Mouse (Mus musculus) sigmoid colon, adult 10 weeks (tissue): ENCODE data around the gene Atp6v1a. TPM values are rescaled to one million over a fixed set of nuclear protein-coding genes. Genes with fewer than 3 reads are reported as not detected.

ENCODE experiments used
- polyA plus RNA-seq: library from polyadenylated mRNA; stranded (reverse); fragments of 350-450 nt; fragmentation: Illumina TruSeq; extraction: RNeasy Lipid Tissue Mini Kit (QIAGEN cat#74804); gene quantifications from one replicate; pipeline ENCODE4 v1.2.3, GENCODE M21; 2014; ENCODE audit warnings: low read depth, low replicate concordance

Atp6v1a gene
- polyA plus RNA-seq: 99.0 TPM

DNA sequence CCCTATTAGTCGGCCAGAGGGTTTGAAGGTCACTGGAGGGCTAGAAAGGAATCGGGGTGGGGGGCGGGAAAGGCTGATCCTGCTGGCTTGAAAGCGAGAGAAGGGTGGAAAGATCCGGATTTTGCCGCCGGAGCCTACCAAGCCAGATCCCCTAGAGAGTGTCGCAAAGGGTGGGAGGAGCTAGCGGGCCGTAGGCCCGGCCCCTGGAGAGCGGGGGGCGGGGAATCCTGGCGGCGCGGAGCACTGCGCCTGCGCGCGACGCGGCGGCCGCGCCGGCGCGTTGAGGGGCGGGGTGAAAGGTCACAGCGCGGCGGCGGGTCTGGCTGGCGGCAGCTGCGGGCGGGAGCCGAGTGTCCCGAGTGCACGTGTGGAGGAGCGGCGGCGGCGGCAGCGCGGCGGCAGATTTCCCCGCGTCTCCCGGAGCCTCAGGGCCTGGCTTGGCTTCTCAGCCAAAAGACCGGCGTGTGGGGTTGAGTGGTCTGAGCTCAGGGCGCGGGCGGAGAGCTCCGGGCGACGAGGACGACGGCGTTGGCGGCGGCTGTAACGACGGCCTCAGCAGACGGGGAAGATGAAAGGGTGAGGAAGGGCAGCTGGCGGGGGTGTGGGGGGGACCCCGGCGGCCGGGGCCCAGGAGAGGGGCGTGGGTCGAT lies at the start of gene Atp6v1a, which contains the start of gene Naa50:
TSS of gene Atp6v1a (minus strand) at position 170 of the 650 bp plus-strand sequence.
TSS of gene Naa50 (plus strand) at position 295 of the 650 bp plus-strand sequence.

DNA sequence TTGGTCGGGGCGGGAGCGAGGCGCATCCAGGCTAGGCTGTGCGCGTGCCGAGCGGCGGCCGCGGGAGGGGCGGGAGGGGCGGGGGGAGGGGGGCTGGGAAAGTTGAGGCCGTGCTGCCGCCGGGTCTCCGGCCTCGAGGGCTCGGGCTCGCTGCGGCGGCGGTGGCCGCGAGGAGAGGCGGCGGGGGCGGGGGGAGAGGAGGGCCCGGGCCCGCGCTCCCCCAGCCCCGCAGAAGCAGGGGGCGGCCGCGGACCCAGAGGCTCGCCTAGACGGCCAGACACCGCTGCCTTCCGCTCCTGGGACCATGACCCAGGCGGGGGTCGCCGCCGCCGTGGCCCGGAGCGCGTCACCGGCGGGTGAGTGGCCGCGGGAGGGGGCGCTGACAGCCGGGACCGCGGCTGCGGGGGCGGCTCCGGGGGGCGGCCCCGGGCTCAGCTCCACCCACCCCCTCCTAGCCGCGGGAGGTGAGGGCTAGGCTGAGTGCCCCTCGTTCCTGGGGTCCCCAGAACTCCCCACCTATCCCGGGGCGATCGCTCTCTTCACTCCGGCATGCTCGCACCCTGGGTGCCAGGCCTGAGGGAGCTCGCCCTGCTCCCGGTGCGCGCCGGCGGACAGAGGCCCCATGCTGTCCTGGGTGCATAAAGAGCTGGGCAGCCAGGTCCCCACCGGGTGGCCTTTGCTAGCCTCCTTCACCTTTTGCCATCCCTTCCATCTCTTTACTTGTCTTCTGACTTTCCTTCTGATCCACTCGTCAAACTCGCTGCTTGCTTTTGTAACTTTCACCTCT lies 33.8 kb upstream of the Atp6v1a start, which contains the start of gene Usf3:
TSS of gene Usf3 (plus strand) at position 92 of the 787 bp plus-strand sequence.

DNA sequence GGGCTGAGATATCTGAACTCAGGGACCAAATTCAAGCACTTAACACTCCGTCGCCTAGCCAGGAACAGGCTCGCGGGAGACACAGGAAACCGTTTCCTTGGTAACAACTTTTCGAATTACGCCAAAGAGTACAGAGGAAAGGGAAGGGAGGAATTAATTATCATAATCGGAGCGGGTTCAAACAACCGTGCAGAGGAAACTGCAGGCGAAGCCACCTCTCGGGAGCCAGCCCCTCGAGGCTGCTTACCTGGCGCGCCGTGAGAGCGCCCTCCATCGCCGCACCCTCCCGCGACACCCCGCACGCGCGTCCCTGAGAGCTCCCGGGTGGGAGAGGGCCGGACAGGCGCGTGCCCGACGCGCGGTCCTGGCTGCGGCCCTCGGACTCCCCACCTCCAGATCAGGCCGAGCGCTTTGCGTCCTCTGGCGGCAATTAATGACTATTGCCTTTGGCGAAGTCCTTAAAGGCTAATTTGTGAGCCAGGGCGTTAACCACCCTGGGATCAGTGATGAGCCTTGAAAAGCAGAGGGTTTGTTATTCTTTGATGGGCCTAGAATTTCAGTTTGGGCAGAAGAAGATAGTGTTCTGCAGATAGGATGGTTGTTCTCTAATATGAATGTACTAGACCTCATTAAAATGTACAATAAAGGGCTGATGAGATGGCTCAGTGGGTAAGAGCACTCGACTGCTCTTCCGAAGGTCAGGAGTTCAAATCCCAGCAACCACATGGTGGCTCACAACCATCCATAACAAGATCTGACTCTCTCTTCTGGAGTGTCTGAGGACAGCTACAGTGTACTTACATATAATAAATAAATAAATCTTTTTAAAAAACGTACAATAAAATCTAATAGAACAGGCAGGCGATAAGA lies 76.2 kb downstream of the Atp6v1a start, which contains the start of gene Gramd1c:
TSS of gene Gramd1c (minus strand) at position 321 of the 870 bp plus-strand sequence.

Other genes starting within 250 kb of the Atp6v1a start
- gene Ccdc191, start 249.9 kb downstream of the Atp6v1a start, polyA plus RNA-seq: 9.6 TPM
- gene Qtrt2, start 212.9 kb downstream of the Atp6v1a start, polyA plus RNA-seq: 17.6 TPM
- gene Zdhhc23, start 159.9 kb downstream of the Atp6v1a start, polyA plus RNA-seq: 11.6 TPM
- 18.8 TPM for gene Gramd1c, start 76.4 kb downstream of the Atp6v1a start, polyA plus RNA-seq
- 255 TPM for gene Naa50, start 125 bp upstream of the Atp6v1a start, polyA plus RNA-seq
- gene Usf3, start 33.5 kb upstream of the Atp6v1a start, polyA plus RNA-seq: 79.6 TPM
- 13.2 TPM for gene Sidt1, start 193.5 kb upstream of the Atp6v1a start, polyA plus RNA-seq
- 33.8 TPM for gene Spice1, start 207.4 kb upstream of the Atp6v1a start, polyA plus RNA-seq